Mouse (Mus musculus) natural killer cell, adult 2 months (primary cell): ENCODE measurements at regions not wholly inside any gene's neighbourhood (a gene's known extent, or its start where the extent isn't known, plus 50 kb on each side); places are given as distances from the start of the nearest gene placed in this dataset.

Experiments used
- DNase-seq, 2 experiments: peaks; one replicate each; pipeline ENCODE4 v3.0.0; 2022; ENCODE audit warnings: low spot score in 2 of 2

GRCm38 (mm10) chr4:87501791-87502190, 271.5 kb upstream of the Slc24a2 start:
- no peak for DNase-seq

DNA sequence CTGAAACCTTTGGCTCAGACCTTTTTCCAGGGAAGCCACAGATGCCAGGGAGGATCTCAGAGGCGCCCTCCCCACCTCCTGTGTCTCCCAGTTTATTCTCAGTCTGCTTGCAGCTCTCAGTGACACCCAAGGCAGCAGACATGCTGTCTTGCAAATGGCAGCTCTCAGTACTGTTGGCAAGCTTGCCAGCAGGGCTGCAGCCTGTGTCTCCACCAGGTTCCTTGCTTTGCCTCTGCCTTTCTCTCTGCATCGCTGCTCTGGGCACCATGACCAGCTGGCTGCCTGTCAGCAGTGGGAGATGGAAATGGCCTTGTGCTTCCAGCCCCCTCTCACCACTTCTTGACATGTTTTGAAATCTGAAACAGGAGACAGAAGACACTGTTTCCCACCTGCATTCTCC, 270.2 kb upstream of the Slc24a2 start:
- DNase-seq: no peak

- no peak for DNase-seq
Observed at GRCm38 (mm10) chr4:87487798-87488197, 257.5 kb upstream of the Slc24a2 start.

DNA sequence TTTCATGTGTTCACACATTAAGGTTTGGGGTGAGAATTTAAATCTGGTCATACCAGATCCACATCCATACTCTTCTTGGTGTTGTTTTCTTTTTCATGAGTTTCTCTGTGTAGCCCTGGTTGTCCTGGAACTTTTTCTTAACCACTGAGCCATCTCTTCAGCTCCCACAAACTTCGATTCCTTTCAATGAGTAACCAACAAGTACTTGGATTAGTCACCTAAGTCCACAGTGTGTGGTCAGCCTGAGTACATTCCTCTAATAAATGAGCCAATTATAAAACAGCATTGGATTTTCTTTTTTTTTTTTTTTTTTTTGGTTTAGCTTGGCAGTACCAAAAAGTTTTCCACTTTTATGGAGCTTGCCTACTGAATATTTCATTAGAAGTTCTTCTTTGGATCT, 245.3 kb upstream of the Slc24a2 start:
- DNase-seq: no peak

GRCm38 (mm10) chr4:87473331-87474039, 243.2 kb upstream of the Slc24a2 start:
- DNase-seq: no peak

GRCm38 (mm10) chr4:87472787-87473186, 242.5 kb upstream of the Slc24a2 start:
- DNase-seq: no peak

- DNase-seq: no peak
Observed at GRCm38 (mm10) chr4:87471385-87471784, 241.1 kb upstream of the Slc24a2 start.

GRCm38 (mm10) chr4:87467600-87467999, 237.3 kb upstream of the Slc24a2 start:
- no peak for DNase-seq

DNA sequence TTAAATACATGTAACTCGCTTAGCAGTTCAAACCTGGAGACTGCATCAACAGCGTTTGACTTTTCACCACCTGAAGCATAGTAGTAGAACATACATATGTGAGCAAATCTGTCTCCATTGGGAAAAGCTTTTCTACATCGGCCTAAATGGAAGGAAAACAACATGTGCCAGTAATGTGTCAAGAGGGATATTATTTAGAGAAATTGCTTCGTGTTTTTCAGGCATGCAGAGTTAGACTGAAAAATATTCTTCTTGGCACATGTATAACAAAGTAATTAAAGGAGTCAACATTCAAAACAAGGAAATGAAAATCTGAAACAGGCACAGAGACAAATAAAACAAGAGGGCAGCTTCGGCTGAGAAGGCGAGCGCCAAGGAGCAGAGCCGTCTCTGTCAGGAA, 236.7 kb upstream of the Slc24a2 start:
- no peak for DNase-seq

GRCm38 (mm10) chr4:87461181-87461912, 231.1 kb upstream of the Slc24a2 start:
- no peak for DNase-seq

DNA sequence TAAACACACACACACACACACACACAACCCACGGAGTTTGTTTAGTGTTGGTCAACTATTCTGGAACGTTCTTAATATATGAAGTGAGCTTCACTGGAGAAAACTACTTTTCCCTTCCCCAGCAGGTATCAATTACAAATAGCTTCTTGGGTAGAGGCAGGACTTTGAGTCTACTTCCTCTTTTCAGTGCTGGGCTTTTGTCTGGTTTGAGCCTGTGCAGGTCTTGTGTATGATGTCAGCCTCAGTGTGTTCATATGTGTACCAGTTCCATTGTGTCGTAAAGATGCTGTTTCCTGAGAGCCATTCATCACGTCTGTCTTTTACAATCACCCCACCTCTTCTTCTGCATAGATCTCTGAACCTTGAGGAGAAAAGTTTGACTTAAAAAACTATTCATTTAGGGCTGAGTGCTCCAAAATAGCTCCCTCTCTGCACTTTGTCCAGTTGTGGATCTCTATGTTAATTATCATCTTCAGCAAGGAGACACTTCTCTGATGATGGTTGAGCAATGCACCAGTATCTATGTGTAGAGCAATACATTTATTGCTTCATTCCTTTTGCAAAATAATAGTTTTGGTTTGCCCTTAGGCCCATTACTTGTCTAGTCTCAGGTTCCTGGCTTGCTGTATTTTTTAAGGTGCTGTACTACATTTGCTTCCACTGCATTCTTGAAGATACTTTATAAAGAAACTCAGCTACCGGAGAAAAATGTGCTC, 225.7 kb upstream of the Slc24a2 start:
- no peak for DNase-seq

DNA sequence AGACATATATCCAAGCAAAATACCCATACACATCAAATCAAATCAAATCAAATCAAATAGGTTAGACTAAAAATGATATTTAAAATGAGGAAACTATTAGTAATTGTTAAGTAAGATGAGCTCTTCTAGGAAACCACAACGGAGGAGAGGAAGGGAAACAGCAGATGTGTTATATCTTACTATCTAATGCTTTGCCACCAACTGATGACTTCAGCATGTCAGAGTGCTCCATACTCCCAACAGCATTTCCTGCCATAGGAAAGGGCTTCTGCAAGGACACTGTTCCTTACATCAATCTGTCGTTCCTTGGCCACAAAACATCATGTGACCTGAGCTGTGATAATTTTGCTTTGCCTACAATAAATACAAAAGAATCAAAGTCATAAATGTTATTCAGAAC, 221.8 kb upstream of the Slc24a2 start:
- DNase-seq: no peak

DNA sequence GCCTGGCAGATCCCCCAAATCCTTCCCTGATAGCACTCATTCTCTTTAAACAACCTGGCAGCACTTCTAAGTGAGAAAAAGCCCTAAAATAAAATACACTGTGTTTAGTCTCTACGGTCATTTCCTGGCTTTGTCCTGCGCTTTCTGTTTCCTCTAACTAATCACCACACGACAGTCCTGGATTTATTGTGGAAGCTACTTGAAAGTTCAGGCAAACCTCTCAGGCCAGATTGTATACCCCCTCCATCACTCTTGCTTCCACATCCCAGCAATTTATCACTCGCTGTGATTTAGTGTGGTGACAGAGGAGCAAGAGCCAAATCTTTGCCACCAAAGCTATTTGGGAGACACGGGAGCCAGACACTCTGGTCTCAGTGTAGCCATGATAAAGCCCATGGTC, 221.0 kb upstream of the Slc24a2 start:
- DNase-seq: no peak

GRCm38 (mm10) chr4:87448338-87448737, 218.1 kb upstream of the Slc24a2 start:
- no peak for DNase-seq

DNA sequence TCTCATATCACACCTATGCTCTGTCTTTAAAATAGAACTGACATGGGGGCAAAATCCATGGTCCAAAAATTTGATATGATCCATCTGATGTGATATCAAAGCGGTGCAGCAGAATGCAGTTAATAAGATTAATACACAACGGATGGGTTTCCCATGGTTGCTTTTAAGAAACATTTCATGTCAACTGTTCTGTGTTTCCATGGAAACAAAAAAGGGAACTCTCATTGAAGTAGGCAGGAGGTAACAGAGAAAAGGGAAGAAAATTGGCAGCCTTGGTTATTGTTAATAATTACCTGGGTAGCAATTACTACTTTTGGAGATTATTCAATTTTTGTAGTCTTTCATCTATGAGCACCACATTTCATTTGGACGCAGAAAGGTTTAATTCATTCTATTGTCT, 216.6 kb upstream of the Slc24a2 start:
- DNase-seq: no peak

- DNase-seq: peak in 1 of 2 experiments; percentile 2
Observed at GRCm38 (mm10) chr4:87434136-87434535, 203.9 kb upstream of the Slc24a2 start.

DNA sequence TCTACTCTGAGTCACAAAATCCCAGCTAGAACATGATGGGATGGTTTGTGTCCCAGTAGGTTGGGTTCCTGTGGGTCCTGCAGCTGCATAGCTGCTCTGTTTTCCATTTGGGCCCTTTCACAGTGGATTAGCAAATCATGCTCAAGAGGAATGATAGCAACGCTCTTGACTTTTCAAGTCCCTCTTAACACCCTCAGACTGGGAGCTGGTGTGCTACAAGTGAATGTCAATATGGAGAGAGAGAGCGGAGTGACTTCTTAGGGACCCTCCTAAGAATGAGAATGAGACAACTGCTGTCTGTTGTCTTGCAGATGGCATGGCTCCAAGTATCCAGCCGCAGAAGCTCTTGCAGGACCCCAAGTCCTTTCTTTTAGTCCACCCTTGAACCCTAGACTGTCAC, 198.1 kb upstream of the Slc24a2 start:
- DNase-seq: no peak

DNA sequence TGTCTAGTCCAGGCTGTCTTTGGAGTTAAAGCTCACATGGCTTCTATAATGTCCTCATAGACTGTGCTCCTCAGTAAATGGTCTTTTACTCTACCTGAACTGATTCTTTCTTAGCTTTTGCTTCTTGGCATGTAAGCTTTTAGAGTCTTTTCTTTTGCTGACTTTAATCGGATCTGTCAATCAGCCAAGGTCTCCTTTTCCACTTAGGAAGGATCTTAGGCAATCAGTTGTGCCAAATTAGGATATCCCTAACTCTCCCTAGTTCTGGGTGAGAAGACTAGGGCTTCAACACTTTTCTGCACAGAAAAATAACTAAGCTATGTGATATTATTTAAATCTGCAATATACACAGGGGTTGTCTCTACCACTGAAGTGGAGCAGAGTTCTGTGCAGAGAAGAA, 193.8 kb upstream of the Slc24a2 start:
- no peak for DNase-seq

DNA sequence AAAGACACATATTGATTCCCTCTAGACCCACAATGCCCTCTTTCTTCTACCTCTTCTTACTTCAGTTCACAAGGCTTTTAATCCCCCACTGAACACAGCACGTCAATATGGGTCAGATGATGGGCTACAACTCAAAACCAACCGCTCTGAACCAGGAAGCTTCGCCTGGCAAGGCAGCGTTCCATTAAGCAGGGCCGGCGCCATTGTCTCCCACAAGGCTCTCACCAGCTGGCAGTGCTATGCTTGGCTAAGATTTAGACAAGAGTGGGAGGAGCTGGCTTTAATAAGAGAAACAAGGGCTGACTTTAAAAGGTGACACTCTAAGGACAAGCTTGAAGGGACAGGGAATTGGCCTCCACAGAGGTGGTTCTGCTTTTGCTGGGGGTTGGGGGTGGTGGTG, 192.3 kb upstream of the Slc24a2 start:
- DNase-seq: no peak

DNA sequence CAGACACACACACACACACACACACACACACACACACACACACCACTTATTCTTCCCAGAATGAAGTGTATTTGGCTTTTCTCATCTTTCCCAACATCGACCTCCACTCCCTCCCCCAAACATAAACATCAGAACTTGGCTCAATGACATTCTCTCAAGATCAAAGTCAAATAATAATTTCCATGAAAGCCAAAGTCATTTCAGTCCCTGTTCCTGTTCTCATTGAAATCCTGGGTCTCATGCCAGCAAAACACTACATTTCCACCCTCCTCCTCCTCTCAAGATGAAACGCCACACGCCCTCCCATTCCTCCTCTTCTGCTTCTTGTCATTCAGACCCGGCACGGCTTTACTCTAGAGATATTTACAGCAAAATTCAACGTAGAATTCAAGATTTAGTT, 173.1 kb upstream of the Slc24a2 start:
- DNase-seq: no peak

DNA sequence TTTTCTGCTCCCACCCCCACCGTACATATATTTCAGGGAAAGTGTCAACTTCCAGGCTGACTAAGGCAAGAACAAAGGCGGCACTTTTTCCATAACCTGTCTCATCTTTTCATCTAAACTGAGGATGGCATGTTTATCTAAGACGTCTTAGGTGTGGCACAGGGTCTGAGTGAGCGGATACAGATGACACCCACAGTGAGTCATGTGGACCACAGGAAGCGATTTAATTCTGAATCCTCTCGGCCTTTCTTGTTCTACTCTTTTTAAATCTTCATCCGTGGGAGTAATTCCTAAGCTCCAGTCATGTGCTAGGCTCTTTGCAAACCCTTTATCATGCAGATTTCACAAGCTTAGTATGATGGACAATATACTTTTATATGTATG, 171.9 kb upstream of the Slc24a2 start:
- no peak for DNase-seq

GRCm38 (mm10) chr4:87401316-87402172, 171.3 kb upstream of the Slc24a2 start:
- no peak for DNase-seq
